Mouse (Mus musculus) liver, postnatal 0 days (tissue): ENCODE results near the gene Mrpl2. TPM values are rescaled to one million over a fixed set of nuclear protein-coding genes. Genes with fewer than 3 reads are reported as not detected.

ENCODE experiments used
- ATAC-seq: fragments of 200-750 bp; cut with Nextera tagmentation; 2 replicates; pipeline ENCODE4 v1.8.0; 2017; ENCODE audit warnings: mild to moderate bottlenecking, moderate library complexity
- DNase-seq: peaks from one replicate; pipeline ENCODE4 v3.0.0-alpha.2; 2016
- H3K27ac ChIP-seq: fragments of 300-500 bp; sonication (generic); 2 replicates; pipeline ENCODE4 v1.5.1; 2014; ENCODE audit warnings: antibody characterized with exemption, moderate library complexity, mild to moderate bottlenecking, low read depth
- H3K27me3 ChIP-seq: fragments of 300-500 bp; sonication (generic); 2 replicates; pipeline ENCODE4 v1.6.1; 2014; ENCODE audit warnings: low read length, control low read depth, mixed read lengths; ENCODE audit not compliant: insufficient read depth
- H3K36me3 ChIP-seq: fragments of 300-500 bp; sonication (generic); replicated peaks from 2 replicates; pipeline ENCODE4 v1.6.1; 2014; ENCODE audit warnings: mild to moderate bottlenecking, control low read depth, low read length, moderate library complexity, mixed read lengths; ENCODE audit not compliant: insufficient read depth
- H3K4me1 ChIP-seq: fragments of 300-500 bp; sonication (generic); 2 replicates; pipeline ENCODE4 v1.6.1; 2014; ENCODE audit warnings: antibody characterized with exemption, mild to moderate bottlenecking, control low read depth; ENCODE audit not compliant: insufficient read depth
- H3K4me2 ChIP-seq: fragments of 300-500 bp; sonication (generic); 2 replicates; pipeline ENCODE4 v1.6.1; 2014; ENCODE audit warnings: low read depth, mild to moderate bottlenecking, low read length, moderate library complexity, mixed read lengths
- H3K4me3 ChIP-seq: fragments of 300-500 bp; sonication (generic); 2 replicates; pipeline ENCODE4 v1.5.1; 2014; ENCODE audit warnings: low read depth, low read length
- H3K9ac ChIP-seq: fragments of 300-500 bp; sonication (generic); replicated peaks from 2 replicates; pipeline ENCODE4 v1.6.1; 2014; ENCODE audit warnings: mild to moderate bottlenecking, moderate library complexity
- H3K9me3 ChIP-seq: fragments of 300-500 bp; sonication (generic); 2 replicates; pipeline ENCODE4 v1.6.1; 2016; ENCODE audit warnings: mild to moderate bottlenecking, control low read depth, low read length, mixed read lengths
- CTCF ChIP-seq: sonication (generic); IDR thresholded peaks from 2 replicates; pipeline ENCODE4 v1.5.1; 2016; ENCODE audit warnings: antibody characterized with exemption, low read depth
- EP300 ChIP-seq: IDR thresholded peaks from 2 replicates; pipeline ENCODE4 v1.6.1; 2016; ENCODE audit warnings: antibody characterized with exemption, low read depth, mild to moderate bottlenecking
- WGBS: fragments of 180-500 bp; shearing (Covaris S2); extraction: QIAGEN DNeasy Blood & Tissue Kit; methylation state at CpG from one replicate; pipeline ENCODE4 v1.1.7; 2014; ENCODE audit not compliant: insufficient replicate concordance; 5-methylcytosine and 5-hydroxymethylcytosine counted together
- polyA plus RNA-seq: library from polyadenylated mRNA; unstranded; fragments of >200 nt; fragmentation: Nextera tagmentation; extraction: Ambion mirVana; gene quantifications from 2 replicates; pipeline ENCODE4 v1.2.1, GENCODE M21; 2015

Gene Mrpl2
- polyA plus RNA-seq, 1 experiment from 2014 or later, result 79.3 TPM

- Histone ChIP-seq H3K9me3 (no peaks in the 10 kb centered on the region), H3K9ac (no peak overlapping the region), H3K4me1 (peaks cover 27% of the 10 kb centered on the region), H3K4me3 (no peak overlapping the region), H3K4me2 (no peak overlapping the region), H3K27me3 (no peaks in the 10 kb centered on the region), H3K36me3 (no peaks in the 10 kb centered on the region), H3K27ac (no peak overlapping the region)
- TF ChIP-seq EP300, result no peak
- no peak for TF ChIP-seq CTCF
- ATAC-seq, result no peak
- 75% methylated on average over 12 of the region's 12 CpGs for WGBS
- no peak for DNase-seq
Observed at GRCm38 (mm10) chr17:46617799-46618198, 28.2 kb upstream of the Mrpl2 start.

- Histone ChIP-seq H3K9ac (no peak overlapping the region; the same call in 1 of the 2 replicates), H3K4me3 (no peak overlapping the region), H3K4me1 (peaks cover 29% of the 10 kb centered on the region), H3K4me2 (no peak overlapping the region), H3K27me3 (no peaks in the 10 kb centered on the region), H3K9me3 (no peaks in the 10 kb centered on the region), H3K27ac (no peak overlapping the region), H3K36me3 (no peaks in the 10 kb centered on the region)
- TF ChIP-seq EP300 (no peak), CTCF (no peak)
- ATAC-seq (no peak), DNase-seq (no peak)
- 37% methylated on average over 6 of the region's 6 CpGs for WGBS
Observed at GRCm38 (mm10) chr17:46618394-46618768, 27.6 kb upstream of the Mrpl2 start.

- WGBS, result 44% methylated on average over 27 of the region's 27 CpGs
- Histone ChIP-seq H3K27ac (0 out of 2 replicates have a peak overlapping the region, but pooled peaks have one; percentile 18), H3K4me2 (no peak overlapping the region), H3K9ac (peak overlapping the region; percentile 34; the same call in 1 of the 2 replicates), H3K36me3 (no peaks in the 10 kb centered on the region), H3K4me3 (no peak overlapping the region), H3K4me1 (peaks cover 32% of the 10 kb centered on the region), H3K27me3 (no peaks in the 10 kb centered on the region), H3K9me3 (no peaks in the 10 kb centered on the region)
- no peak for TF ChIP-seq EP300
- TF ChIP-seq CTCF, result no peak
- DNase-seq (no peak), ATAC-seq (no peak)
Observed at GRCm38 (mm10) chr17:46618769-46619682, 27.0 kb upstream of the Mrpl2 start.

- Histone ChIP-seq H3K27me3 (no peaks in the 10 kb centered on the region), H3K36me3 (no peaks in the 10 kb centered on the region), H3K4me1 (peaks cover 33% of the 10 kb centered on the region), H3K9me3 (no peaks in the 10 kb centered on the region), H3K9ac (no peak overlapping the region; the same call in 1 of the 2 replicates), H3K4me3 (no peak overlapping the region), H3K27ac (no peak overlapping the region), H3K4me2 (no peak overlapping the region)
- no peak for ATAC-seq
- 57% methylated on average over 16 of the region's 16 CpGs for WGBS
- DNase-seq, result no peak
- TF ChIP-seq CTCF, result no peak
- TF ChIP-seq EP300, result no peak
Observed at GRCm38 (mm10) chr17:46619683-46620357, 26.2 kb upstream of the Mrpl2 start.

- WGBS, result 56% methylated on average over 15 of the region's 15 CpGs
- no peak overlapping the region for H3K9ac ChIP-seq
- H3K4me3 ChIP-seq, result no peak overlapping the region
- H3K9me3 ChIP-seq, result no peaks in the 10 kb centered on the region
- TF ChIP-seq CTCF (no peak), EP300 (peak; percentile 29; the same call in 1 of the 2 replicates)
- ATAC-seq, result no peak
- peaks cover 33% of the 10 kb centered on the region for H3K4me1 ChIP-seq
- no peaks in the 10 kb centered on the region for H3K27me3 ChIP-seq
- 0 out of 2 replicates have a peak overlapping the region, but pooled peaks have one; percentile 16 for H3K4me2 ChIP-seq
- peak; percentile 45 for DNase-seq
- peak overlapping the region; percentile 34; the same call in 1 of the 2 replicates for H3K27ac ChIP-seq
- H3K36me3 ChIP-seq, result no peaks in the 10 kb centered on the region
Observed at GRCm38 (mm10) chr17:46621324-46621723, 24.7 kb upstream of the Mrpl2 start.

- Histone ChIP-seq H3K4me1 (peaks cover 33% of the 10 kb centered on the region), H3K27me3 (no peaks in the 10 kb centered on the region), H3K4me2 (no peak overlapping the region), H3K4me3 (no peak overlapping the region), H3K9ac (no peak overlapping the region), H3K36me3 (no peaks in the 10 kb centered on the region), H3K27ac (no peak overlapping the region), H3K9me3 (no peaks in the 10 kb centered on the region)
- 39% methylated on average over 11 of the region's 11 CpGs for WGBS
- ATAC-seq, result no peak
- DNase-seq, result no peak
- TF ChIP-seq CTCF (0 out of 2 replicates have a peak, but pooled peaks have one; percentile 10), EP300 (no peak)
Observed at GRCm38 (mm10) chr17:46622269-46622668, 23.8 kb upstream of the Mrpl2 start.
